Mouse (Mus musculus): Measurements from ENCODE around the gene Ccdc142. TPM values are rescaled to one million over a fixed set of nuclear protein-coding genes. Genes with fewer than 3 reads are reported as not detected.
A peak's percentile ranks its signal among the peaks of the same experiment; 100 is the strongest.

Ccdc142 gene
- polyA plus RNA-seq, 1 experiment from 2014 or later, result 3.8 TPM

DNA sequence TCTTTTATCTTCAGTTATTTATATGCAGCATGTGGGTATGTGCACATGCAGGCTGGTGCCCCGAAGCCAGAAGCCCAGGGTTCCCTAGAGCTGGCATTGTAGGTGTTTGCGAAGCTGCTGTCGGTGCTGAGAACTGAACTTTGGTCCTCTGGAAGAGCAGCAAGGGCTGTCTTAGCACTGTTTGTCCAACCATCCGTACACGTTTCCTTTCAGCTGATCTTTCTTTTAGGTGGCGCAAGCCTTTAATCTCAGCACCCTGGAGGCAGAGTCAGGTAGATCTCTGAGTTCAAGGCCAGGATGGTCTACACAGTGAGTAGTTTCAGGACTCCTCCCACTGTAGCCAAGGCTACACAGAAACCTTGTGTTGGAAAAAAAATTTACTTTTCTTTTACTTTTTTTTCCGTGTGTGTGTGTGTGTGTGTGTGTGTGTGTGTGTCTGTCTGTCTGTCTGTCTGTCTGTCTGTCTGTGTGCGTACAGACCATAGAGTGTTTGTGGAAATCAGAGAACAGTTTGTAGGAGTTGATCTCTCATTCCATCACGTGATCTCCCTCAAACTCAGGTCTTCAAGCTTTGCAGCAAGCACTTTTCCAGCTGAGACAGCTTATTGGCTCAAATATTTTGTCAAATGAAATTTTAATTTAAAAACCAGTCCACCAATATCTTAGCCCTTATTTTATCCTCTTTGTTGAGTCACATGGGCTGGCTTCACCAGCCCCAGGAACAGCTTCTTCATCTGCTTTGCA, 30.9 kb downstream of the Ccdc142 start:
- Histone ChIP-seq H3K4me3 (replicated peaks) (no peak overlapping the region), H3K4me1 (replicated peaks) (peaks cover 17% of the 10 kb centered on the region), H3K27me3 (no peaks in the 10 kb centered on the region), H3K9me3 (no peaks in the 10 kb centered on the region), H3K4me2 (no peak overlapping the region), H3K9ac (replicated peaks) (no peak overlapping the region), H3K27ac (no peak overlapping the region), H3K36me3 (no peaks in the 10 kb centered on the region)
- whole genome bisulfite sequencing, result 88% methylated on average over 9 of the region's 9 CpGs
- ATAC-seq (ENCODE audit: insufficient number of reproducible peaks, insufficient read depth, low FRiP score, low TSS enrichment, low read depth), result no peak

DNA sequence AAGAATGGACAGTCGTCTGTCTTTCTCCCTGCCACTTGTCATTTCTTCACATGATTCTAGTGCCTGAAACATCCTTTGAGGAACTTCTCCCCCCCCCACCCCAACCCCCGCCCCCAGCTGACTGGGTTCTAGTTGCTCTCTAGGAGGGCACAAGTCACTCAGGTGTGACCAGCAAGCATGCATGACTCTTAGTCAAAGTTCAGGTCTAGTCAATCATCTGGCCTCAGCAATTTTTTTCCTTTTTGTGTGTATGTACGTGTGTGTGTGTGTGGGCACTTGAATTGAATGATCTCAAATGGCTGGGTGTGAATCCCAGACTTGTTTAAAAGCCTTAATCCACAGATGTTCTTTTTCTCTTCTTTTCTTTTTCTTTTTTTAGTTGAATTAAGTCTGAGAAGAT, 32.8 kb downstream of the Ccdc142 start:
- 82% methylated on average over 3 of the region's 3 CpGs for WGBS
- Histone ChIP-seq H3K4me1 (replicated peaks) (peaks cover 34% of the 10 kb centered on the region), H3K9ac (replicated peaks) (no peak overlapping the region), H3K27me3 (no peaks in the 10 kb centered on the region), H3K4me2 (no peak overlapping the region), H3K36me3 (0 out of 2 replicates have a peak, but pooled peaks cover under 1% of the 10 kb centered on the region), H3K4me3 (replicated peaks) (no peak overlapping the region), H3K27ac (no peak overlapping the region), H3K9me3 (no peaks in the 10 kb centered on the region)
- ATAC-seq (ENCODE audit: insufficient number of reproducible peaks, insufficient read depth, low FRiP score, low TSS enrichment, low read depth), result no peak

DNA sequence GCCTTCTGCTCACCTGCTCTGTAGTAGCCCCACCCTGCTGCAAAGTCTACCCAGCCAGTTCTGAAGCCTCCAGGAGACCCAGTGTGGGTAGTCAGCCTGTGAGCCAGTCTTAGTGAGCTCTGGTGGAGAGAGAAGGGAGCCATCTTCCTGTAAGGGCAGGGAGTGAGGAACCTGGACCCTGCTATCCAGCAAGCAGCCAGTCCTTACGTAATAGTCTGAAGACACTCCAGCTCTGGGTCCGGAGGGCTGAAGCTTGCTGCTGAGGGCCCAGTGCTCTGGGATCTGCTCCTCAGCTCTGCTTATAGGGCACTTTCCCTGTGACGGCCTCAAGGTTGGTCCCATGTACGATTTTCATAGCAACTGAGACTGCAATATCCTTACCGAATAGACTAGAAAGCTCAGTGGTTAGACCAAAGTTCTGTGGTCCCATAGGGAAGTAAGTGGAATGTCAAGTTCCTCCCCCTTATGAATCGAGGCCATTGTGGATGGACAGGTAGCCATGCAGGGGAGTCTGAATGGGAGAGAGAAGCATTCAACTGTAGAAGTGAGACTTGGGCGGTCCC, 33.6 kb downstream of the Ccdc142 start, which contains the start of gene Rtkn:
Rtkn (plus strand) TSS at position 513 of the 563 bp plus-strand sequence.
- Histone ChIP-seq H3K9ac (replicated peaks) (peak within 1 kb of the TSS; percentile 91), H3K36me3 (peaks cover 9% of the 10 kb centered on the region), H3K27me3 (no peaks in the 10 kb centered on the region), H3K4me3 (replicated peaks) (peak within 1 kb of the TSS; percentile 57), H3K9me3 (no peaks in the 10 kb centered on the region), H3K4me1 (replicated peaks) (peaks cover 42% of the 10 kb centered on the region), H3K27ac (peak within 1 kb of the TSS; percentile 100), H3K4me2 (peak within 1 kb of the TSS; percentile 90)
- no peak for ATAC-seq (ENCODE audit: insufficient number of reproducible peaks, insufficient read depth, low FRiP score, low TSS enrichment, low read depth)
- WGBS, result 62% methylated on average over 7 of the region's 7 CpGs

DNA sequence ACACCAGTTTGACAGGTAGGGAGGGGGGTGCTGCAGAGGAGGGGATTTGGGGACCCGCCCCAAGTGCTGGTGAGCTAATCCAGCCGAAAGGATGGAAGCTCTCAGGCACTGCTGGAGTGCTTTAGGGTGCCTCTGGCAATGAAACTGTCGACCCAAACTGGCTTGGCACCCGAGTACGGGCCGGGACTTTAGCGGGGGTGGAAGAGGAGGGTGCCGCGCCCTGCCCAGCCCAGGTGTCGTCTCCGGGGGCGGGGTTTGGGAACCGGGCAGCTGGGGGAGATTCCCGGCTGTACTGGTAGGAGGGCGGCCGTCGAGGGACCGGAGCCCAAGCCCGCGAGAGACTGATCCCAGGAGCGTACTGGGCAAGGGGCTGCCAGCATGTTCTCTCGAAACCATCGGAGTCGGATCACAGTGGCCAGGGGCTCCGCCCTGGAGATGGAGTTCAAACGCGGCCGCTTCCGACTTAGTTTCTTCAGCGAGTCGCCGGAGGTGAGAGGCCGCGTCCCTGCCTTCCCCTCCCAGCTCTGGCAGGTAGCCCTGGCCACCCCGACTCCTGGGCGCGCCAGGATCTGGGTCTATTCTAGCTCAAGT, 34.3 kb downstream of the Ccdc142 start:
- H3K27ac ChIP-seq, result peak overlapping the region; percentile 100
- no peaks in the 10 kb centered on the region for H3K9me3 ChIP-seq
- no peak for ATAC-seq (ENCODE audit: insufficient number of reproducible peaks, insufficient read depth, low FRiP score, low TSS enrichment, low read depth)
- peaks cover 45% of the 10 kb centered on the region for H3K4me1 ChIP-seq (replicated peaks)
- H3K36me3 ChIP-seq, result peaks cover 10% of the 10 kb centered on the region
- H3K4me2 ChIP-seq, result peak overlapping the region; percentile 90
- 2% methylated on average over 37 of the region's 37 CpGs for WGBS
- no peaks in the 10 kb centered on the region for H3K27me3 ChIP-seq
- H3K9ac ChIP-seq (replicated peaks), result peak overlapping the region; percentile 91
- peak overlapping the region; percentile 57 for H3K4me3 ChIP-seq (replicated peaks)

DNA sequence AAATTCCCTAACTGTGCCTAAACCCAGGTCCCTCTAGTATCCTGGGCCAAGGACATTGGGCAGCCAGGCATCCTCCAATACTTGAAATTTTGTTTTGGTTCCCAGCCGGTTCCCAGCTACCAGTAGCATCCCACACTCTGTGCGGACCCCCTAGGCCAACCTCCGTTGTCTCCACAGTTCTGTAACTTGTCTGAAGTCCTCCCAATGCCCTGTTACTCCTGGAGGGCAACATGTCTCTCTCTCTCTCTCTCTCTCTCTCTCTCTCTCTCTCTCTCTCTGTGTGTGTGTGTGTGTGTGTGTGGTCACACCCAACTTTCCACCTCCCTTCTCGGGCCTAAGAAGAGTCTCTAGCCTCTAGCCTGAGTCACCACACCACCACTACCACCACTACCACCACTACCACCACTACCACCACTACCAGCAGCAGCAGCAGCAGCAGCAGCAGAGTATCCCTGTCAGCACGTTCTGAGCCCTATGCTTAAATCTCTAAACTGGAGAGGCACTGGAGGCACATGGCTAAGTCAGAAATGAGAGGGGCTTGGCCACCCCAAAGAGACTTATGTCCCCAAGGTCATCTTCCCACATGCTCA, 35.0 kb downstream of the Ccdc142 start:
- no peak for ATAC-seq (ENCODE audit: insufficient number of reproducible peaks, insufficient read depth, low FRiP score, low TSS enrichment, low read depth)
- peak overlapping the region; percentile 57 for H3K4me3 ChIP-seq (replicated peaks)
- WGBS, result 17% methylated on average over 5 of the region's 5 CpGs
- no peaks in the 10 kb centered on the region for H3K9me3 ChIP-seq
- peak overlapping the region; percentile 100 for H3K27ac ChIP-seq
- peaks cover 52% of the 10 kb centered on the region for H3K4me1 ChIP-seq (replicated peaks)
- H3K27me3 ChIP-seq, result no peaks in the 10 kb centered on the region
- H3K9ac ChIP-seq (replicated peaks), result peak overlapping the region; percentile 91
- peak overlapping the region; percentile 90 for H3K4me2 ChIP-seq
- H3K36me3 ChIP-seq, result peaks cover 10% of the 10 kb centered on the region

DNA sequence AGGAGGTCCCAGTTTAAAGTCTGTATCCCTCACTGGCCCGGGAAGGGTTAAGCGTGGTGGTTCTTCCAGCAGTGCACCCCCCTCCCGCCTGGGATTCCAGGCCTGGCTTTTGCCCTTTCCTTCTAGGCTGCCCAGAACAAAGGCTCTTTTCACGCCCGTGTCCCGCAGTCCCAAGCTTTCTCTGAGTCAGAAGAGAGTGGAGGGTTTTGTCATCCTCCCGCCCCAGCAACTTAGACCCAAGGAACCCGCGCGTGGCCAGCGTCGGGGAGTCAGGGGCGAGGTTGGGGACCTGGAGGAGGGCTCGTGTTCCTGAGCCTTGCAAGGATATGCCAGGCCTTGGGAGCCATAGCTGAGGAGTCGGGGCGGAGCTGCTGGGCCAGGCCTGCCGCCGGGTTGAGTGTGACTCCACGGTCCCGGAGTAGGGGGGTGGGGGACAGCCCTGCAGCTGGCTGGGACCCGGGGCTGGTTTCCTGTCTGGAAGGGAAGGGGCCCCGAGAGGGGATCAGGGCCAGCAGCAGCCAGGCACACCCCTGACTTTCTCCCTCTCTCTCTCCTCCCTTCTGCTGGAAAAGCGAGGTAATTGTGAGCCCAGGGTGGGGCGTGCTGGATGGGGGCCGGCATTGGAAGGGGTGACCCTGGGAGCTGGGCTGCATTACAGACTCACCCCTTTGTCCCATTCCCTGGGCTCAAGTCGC, 35.6 kb downstream of the Ccdc142 start:
- no peaks in the 10 kb centered on the region for H3K9me3 ChIP-seq
- no peaks in the 10 kb centered on the region; the same call in 1 of the 2 replicates for H3K27me3 ChIP-seq
- WGBS, result under 1% methylated on average over 25 of the region's 26 CpGs
- peak; percentile 79 for ATAC-seq (ENCODE audit: insufficient number of reproducible peaks, insufficient read depth, low FRiP score, low TSS enrichment, low read depth)
- H3K4me1 ChIP-seq (replicated peaks), result peaks cover 59% of the 10 kb centered on the region
- peak overlapping the region; percentile 90 for H3K4me2 ChIP-seq
- peak overlapping the region; percentile 57 for H3K4me3 ChIP-seq (replicated peaks)
- H3K27ac ChIP-seq, result peak overlapping the region; percentile 100
- peak overlapping the region; percentile 91 for H3K9ac ChIP-seq (replicated peaks)
- peaks cover 10% of the 10 kb centered on the region for H3K36me3 ChIP-seq

DNA sequence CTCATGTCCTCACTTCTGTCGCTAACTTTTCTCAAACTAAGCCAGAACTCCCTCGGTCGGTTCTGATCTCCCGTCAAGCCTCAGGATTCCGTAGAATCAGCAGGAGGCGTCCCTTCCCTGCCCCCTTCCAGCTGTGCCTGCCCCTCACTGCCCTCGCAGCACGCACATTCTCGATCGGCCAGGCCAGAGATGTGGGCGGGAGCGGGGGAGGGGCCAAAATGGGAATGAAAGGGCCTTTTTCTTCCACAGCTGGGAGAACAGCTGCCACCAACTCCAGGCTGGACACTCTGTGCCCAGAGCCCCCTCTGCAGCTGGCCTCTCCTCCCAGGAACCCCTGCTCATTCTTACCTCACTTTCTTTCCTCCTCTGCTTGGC, 36.2 kb downstream of the Ccdc142 start:
- Histone ChIP-seq H3K27ac (peak overlapping the region; percentile 100), H3K4me2 (peak overlapping the region; percentile 90), H3K9me3 (no peaks in the 10 kb centered on the region), H3K4me3 (replicated peaks) (peak overlapping the region; percentile 57), H3K36me3 (peaks cover 10% of the 10 kb centered on the region), H3K9ac (replicated peaks) (peak overlapping the region; percentile 91), H3K27me3 (no peaks in the 10 kb centered on the region; the same call in 1 of the 2 replicates), H3K4me1 (replicated peaks) (peaks cover 64% of the 10 kb centered on the region)
- WGBS, result under 1% methylated on average over 12 of the region's 12 CpGs
- peak; percentile 82 for ATAC-seq (ENCODE audit: insufficient number of reproducible peaks, insufficient read depth, low FRiP score, low TSS enrichment, low read depth)

DNA sequence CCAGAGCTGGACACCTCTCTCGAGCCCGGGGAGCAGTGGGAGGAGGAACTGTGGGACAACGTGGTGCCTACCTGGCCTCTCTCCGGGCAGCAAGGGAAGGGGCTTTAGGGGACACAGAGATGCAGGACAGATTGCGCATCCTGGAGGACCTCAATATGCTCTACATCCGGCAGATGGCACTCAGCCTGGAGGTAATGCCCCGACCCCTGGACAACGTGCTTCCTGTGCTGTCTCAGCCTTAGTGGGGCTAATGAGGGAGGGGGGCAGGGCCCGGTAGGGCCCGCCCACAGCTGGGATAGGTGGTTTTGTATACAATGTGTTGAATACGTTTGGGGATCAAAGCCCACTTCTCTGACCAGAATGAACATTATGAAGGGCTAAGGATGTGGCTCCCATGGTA, 36.7 kb downstream of the Ccdc142 start:
- Histone ChIP-seq H3K4me1 (replicated peaks) (peaks cover 69% of the 10 kb centered on the region), H3K36me3 (peaks cover 13% of the 10 kb centered on the region), H3K4me3 (replicated peaks) (peak overlapping the region; percentile 57), H3K27ac (peak overlapping the region; percentile 100), H3K9ac (replicated peaks) (peak overlapping the region; percentile 91), H3K4me2 (peak overlapping the region; percentile 90), H3K27me3 (no peaks in the 10 kb centered on the region; the same call in 1 of the 2 replicates), H3K9me3 (no peaks in the 10 kb centered on the region)
- peak; percentile 10; the same call in 1 of the 2 replicates for ATAC-seq (ENCODE audit: insufficient number of reproducible peaks, insufficient read depth, low FRiP score, low TSS enrichment, low read depth)
- WGBS, result 1% methylated on average over 11 of the region's 11 CpGs

DNA sequence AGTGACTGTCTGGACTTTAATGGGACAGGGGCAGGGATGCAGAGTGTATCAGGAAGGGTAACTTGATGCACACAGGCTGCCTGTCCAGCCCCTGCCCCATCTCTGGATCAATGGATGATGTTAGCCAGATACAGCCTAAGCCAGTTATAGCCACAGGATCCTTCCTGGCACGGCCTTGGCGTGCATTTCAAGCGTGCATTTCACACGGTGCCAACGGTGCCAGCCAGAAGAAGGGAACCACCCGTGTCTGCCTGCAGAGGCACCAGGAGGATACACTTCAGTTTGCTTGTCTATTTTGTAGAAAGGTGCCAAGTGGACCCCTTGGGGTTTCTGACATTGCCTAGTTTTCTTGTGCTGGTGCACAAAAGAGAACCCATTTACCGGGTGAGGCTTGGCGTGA, 38.6 kb downstream of the Ccdc142 start:
- H3K27ac ChIP-seq, result 0 out of 2 replicates have a peak overlapping the region, but pooled peaks have one; percentile 17
- no peaks in the 10 kb centered on the region for H3K9me3 ChIP-seq
- 87% methylated on average over 8 of the region's 8 CpGs for WGBS
- ATAC-seq (ENCODE audit: insufficient number of reproducible peaks, insufficient read depth, low FRiP score, low TSS enrichment, low read depth), result no peak
- H3K4me2 ChIP-seq, result peak overlapping the region; percentile 90; the same call in 1 of the 2 replicates
- no peak overlapping the region; the same call in 1 of the 2 replicates for H3K9ac ChIP-seq (replicated peaks)
- peaks cover 73% of the 10 kb centered on the region for H3K4me1 ChIP-seq (replicated peaks)
- 0 out of 2 replicates have a peak overlapping the region, but pooled peaks have one; percentile 6 for H3K4me3 ChIP-seq (replicated peaks)
- peaks cover 15% of the 10 kb centered on the region for H3K36me3 ChIP-seq
- H3K27me3 ChIP-seq, result no peaks in the 10 kb centered on the region; the same call in 1 of the 2 replicates

DNA sequence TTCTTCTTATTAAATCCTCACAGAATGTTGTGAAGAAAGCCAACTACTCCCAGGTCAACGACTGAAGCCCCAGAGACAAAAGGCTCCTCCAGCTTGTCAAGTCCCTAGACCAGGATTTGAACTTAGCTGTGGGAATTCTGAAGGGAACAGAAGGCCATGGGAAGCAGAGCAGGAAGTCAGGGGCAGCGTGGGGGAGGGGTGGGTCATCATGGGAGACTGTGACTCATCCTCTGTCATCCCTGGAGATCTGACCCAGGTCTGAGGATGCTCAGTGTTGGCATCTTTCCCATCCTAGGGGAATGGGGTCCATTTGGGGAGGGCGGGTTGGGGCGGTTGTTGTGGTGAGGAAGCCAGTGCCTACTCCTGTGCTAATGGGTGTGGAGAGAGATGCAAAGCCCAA, 40.2 kb downstream of the Ccdc142 start:
- H3K4me3 ChIP-seq (replicated peaks), result peak overlapping the region; percentile 36
- peaks cover 23% of the 10 kb centered on the region for H3K36me3 ChIP-seq
- no peak for ATAC-seq (ENCODE audit: insufficient number of reproducible peaks, insufficient read depth, low FRiP score, low TSS enrichment, low read depth)
- H3K9me3 ChIP-seq, result no peaks in the 10 kb centered on the region
- 29% methylated on average over 4 of the region's 4 CpGs for WGBS
- H3K27ac ChIP-seq, result no peak overlapping the region
- peak overlapping the region; percentile 73 for H3K4me2 ChIP-seq
- H3K9ac ChIP-seq (replicated peaks), result peak overlapping the region; percentile 61
- H3K4me1 ChIP-seq (replicated peaks), result peaks cover 65% of the 10 kb centered on the region
- H3K27me3 ChIP-seq, result no peaks in the 10 kb centered on the region; the same call in 1 of the 2 replicates

Data from limb, embryonic 12.5 days (tissue).